Mouse (Mus musculus): ENCODE data around the gene Vmn1r237. TPM values are rescaled to one million over a fixed set of nuclear protein-coding genes. Genes with fewer than 3 reads are reported as not detected.

Gene Vmn1r237
- not detected for total RNA-seq (2021)
- long read RNA-seq, experiment 1: 0 reads
- long read RNA-seq, experiment 2: 0 reads

DNA sequence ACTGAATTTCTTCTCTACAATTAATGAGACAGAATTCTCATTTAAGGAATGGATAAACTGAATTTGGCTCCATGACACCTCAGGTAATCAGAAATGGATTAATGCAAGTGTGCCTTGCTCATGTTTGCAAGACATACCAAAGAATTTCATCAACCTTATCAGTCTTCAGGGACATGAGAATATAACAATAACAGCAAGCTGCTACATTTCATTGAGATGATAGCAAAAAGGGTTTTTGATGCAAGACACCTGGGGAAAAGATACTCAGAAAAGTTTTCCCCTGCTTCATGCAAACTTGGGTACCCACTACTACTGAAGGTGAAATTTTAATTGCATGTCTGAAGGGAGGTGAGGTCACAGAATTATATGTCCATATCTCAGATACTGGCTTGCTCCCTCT lies at the start of gene Vmn1r237:
Gene Vmn1r237 (plus strand): TSS at position 301 of the 400 bp plus-strand sequence.
- no peak for DNase-seq

DNA sequence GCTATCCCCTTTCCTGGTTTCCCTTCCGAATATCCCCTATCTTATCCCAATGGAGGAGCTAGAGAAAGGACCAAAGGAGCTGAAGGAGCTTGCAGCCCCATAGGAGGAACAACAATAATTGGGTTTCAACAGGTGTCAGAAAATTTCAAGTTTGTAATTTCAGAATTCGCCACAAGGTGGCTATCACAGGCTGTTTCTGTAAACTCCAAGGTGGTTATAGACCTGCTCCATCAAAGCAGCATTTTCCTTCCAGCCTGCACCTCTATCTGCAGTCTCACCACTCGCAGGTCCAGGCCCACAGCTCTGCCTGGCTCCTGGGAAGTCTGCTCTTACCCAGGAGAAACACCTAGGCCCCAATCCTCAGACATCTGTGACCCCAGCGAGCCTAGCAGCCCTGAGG lies 39.6 kb upstream of the Vmn1r237 start:
- no peak for DNase-seq

GRCm38 (mm10) chr17:21282642-21283041 lies 29.0 kb upstream of the Vmn1r237 start, which contains the start of gene Vmn1r236:
Vmn1r236 (plus strand) TSS chr17:21282942.
- DNase-seq: no peak

GRCm38 (mm10) chr17:21284395-21284794 lies 27.3 kb upstream of the Vmn1r237 start:
- no peak for DNase-seq

GRCm38 (mm10) chr17:21289695-21290094 lies 22.0 kb upstream of the Vmn1r237 start:
- no peak for DNase-seq

Small RNA genes lying within 50 kb of the gene (microRNA-seq; reads per million reads assigned to microRNA genes)
- gene Gm26384: 0 reads per million in 2 experiments

Other genes with a start within 250 kb of the Vmn1r237 start
- gene Vmn1r234, start 85.8 kb upstream of the Vmn1r237 start, total RNA-seq (2021): not detected
- gene Vmn1r235, start 55.5 kb upstream of the Vmn1r237 start, total RNA-seq (2021): not detected
- gene Vmn1r236, start 28.9 kb upstream of the Vmn1r237 start, total RNA-seq (2021): not detected
- gene Zfp677, start 71.9 kb downstream of the Vmn1r237 start, total RNA-seq (2021): 1 to 10 TPM in 1 of 2 experiments, under 1 TPM in 1; 0.63 to 1.1 TPM
- gene Zfp54, start 111.4 kb downstream of the Vmn1r237 start, total RNA-seq (2021): under 1 TPM; 0.66 to 0.79 TPM
- gene Zfp51, start 138.5 kb downstream of the Vmn1r237 start, total RNA-seq (2021): 1 to 10 TPM; 4.0 to 4.5 TPM
- 1 to 10 TPM; 2.1 to 2.6 TPM for gene Zfp53, start 177.1 kb downstream of the Vmn1r237 start, total RNA-seq (2021)
- gene Zfp52, start 223.7 kb downstream of the Vmn1r237 start, total RNA-seq (2021): 1 to 10 TPM; 3.3 to 4.5 TPM